Mouse (Mus musculus): ENCODE results near the gene Wipf2.

Wipf2 gene

DNA sequence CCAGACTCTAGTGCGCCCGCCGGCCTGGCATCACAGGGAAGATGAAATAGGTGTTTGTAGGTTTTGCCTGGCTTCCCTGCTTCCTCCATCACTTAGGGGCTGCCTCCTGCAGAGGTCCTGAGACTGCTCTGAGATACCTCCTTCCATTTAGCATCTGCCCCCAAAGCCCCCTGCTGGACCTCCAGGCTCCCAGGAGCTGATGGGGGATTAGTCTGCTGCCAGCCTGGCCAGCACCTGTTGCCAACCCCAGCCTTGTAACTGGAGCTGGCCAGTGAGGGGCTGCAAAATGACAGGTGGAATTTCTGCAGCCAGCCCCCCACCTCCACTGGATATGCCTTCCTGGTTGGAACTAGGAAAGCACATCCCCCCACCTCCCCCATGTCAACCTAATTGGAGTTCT lies 77.3 kb downstream of the Wipf2 start:
- in situ Hi-C loops (cut with MboI; ENCODE audit: low sequenced_read_pairs) = no loop called here

DNA sequence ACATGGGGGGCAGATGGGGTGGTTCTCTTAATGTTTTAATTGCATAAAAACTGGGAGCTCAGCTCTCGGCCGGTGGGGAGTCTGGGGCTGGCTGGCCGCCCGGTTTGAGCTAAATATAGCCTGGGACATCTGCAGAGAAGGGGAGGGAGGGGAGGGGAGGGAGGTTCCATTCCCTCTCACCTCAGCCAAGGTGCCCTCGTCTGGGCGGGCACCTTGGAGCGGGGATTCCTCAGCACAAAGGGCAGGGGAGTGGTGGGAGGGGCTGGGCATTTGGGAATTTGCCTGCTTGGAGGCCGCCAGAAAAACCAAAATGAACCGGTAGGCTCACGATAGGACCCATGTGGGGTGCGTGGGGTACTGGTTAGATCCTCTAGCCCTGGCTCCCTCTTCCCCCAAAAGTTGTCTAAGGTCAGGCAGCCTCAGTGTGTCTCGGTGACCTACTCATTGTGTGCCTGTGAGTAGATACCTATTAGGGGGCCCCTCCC lies 77.9 kb downstream of the Wipf2 start:
- in situ Hi-C loops (cut with MboI; ENCODE audit: low sequenced_read_pairs) = no loop called here

DNA sequence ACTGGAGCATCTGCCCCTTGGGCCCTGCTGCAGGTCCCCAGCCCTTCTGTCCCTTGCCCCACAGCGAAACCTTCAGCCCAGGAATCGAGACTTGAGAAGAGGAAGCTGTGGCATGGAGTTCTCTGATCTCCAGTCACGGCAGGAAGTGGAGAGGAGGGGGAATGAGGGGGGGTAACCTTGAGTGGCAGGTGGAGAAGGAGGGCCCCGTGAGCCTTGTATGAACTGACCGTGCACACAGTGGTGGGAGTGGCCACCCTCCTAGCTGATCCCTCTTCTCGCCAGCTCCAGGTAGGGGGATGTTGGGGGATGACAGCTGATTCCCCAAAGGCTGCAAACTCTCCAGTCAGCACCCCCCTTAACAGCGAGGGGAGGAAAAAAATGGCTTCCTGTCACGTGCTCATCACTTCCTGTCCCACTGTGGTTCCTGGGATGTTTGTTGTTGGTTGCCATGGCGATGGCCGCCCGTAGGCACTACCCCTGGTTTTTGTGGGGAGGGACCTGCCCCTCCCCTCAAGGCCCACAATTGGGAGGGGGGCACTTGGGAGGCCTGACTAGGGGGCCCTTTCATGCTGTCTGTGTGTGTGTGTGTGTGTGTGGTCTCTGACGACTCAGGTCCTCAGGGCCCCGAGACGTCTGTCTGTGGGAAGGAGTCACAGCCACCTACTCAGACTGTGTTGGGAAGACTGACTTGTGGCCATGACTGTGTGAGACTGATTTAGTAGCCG lies 78.5 kb downstream of the Wipf2 start:
- in situ Hi-C loops (cut with MboI; ENCODE audit: low sequenced_read_pairs) = no loop called here

DNA sequence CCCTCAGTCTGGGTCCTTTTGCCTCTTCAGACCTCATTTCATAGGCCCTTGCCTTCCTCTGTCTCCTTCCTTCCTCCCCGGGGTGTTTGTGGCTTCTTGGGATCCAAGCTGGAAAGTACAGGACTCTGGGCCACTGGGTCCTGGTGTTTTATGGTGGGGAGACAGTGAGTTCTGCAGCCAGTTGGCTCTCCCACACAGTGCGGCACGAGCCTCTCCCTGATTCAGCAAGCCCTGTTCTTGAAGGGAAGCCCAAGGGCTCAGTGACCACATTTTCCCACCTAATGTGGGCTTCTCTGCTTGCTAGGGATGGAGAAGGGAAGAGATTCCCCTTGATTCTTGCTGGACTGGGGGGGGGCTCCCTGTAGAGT lies 79.1 kb downstream of the Wipf2 start:
- in situ Hi-C loops (cut with MboI; ENCODE audit: low sequenced_read_pairs) = no loop called here

DNA sequence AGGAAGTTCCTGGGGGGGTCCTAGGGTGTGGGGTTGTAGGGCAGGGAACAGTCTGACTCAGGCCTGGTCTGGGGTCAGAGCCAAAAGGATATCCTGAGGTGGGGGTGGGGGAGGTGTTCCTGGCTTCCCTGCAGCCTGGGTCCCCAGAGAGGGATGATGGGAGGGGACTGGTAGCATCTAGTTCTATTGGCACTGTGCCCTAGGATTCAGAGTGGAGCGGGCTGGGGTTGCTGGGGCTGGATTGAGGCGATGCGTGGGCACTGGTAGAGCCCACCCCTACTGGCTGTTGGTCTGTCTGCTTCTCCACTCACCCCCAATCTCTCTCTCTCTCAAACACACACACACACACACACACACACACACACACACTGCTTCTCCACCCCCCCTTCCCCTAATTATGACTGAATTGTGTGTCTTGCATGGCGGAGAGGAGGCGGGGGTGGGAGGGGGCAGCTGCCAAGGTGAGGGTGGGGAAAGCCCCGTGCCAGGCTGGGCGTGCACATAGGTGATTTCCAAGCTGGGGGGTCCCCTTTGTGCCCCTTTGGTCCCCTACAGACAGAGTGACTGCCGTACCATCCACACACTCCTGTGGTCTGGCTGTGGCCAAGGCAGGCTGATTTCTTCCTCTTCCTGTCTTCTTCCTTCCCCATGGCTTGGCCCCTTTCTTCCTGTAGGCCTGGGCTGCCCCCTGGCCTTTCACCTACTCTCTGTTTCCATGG lies 79.6 kb downstream of the Wipf2 start:
- in situ Hi-C loops (cut with MboI; ENCODE audit: low sequenced_read_pairs) = no loop called here

DNA sequence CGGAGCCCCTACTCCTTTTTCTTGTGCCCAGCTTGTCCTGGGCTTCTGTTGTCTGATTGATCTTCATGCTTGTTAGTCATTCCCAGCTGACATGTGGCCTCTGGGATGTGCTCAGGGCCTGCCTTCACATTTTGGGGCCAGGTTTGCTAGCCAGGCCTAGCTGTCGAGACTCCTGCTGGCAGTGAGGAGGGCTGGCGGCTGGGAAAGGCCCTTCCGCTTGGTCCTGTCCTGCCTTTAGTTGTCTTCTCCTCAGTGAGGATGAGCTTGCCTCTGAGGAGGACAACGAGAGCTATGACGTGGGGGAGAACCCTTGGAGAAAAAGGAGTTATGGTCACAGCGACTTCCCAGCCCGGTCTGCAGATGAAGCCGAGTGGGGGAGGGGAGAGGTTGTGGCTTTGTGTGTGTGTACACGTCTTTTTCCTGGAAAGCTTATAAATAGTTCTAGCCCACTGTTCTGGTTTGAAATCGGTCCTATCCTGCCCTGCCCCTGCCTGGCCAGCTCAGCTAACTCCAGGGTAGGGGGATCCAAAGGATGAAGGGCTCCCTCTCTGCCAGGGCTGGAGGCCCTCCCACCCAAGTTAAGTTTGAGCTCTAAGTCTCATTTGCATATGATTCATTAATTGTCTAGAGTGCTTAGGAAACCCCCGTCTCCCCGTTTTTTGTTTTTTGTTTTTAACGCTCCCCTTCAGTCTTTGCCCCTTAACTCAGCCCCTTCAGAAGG lies 80.5 kb downstream of the Wipf2 start:
- in situ Hi-C loops (cut with MboI; ENCODE audit: low sequenced_read_pairs) = no loop called here

DNA sequence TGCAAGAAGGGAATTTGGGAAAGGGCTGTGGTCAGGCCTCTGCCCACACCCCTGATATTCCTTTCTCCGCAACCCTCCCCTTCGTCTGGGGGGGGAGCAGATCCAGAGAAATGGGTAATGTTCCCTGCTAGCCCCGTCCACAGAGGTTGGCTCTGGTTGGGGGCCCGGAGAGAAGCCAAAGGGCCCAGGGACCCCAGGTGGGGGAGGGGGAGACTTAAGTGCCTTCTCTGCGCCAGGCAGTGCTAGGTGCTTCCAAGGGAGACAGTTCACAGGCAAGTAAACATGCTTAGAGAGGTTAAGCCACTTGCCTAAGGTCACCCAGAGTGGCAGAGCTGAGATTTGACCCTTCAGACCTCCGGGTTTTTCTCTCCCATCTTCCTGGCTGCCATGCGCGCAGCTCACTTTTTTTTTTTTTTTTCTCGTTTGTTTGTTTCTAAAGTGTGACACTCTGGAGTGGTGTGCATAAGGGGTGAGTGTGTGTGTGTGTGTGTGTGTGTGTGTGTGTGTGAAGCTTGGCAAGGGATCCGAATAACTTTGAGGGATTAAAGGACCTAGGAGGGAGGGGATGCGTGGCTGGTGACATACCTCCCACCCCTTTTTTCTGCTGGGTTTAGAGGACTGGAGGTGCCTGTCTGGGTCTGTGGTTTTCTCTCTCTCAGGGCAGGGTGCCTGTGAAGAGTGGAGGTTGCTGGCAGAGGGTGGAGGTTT lies 81.6 kb downstream of the Wipf2 start:
- in situ Hi-C loops (cut with MboI; ENCODE audit: low sequenced_read_pairs) = no loop called here

DNA sequence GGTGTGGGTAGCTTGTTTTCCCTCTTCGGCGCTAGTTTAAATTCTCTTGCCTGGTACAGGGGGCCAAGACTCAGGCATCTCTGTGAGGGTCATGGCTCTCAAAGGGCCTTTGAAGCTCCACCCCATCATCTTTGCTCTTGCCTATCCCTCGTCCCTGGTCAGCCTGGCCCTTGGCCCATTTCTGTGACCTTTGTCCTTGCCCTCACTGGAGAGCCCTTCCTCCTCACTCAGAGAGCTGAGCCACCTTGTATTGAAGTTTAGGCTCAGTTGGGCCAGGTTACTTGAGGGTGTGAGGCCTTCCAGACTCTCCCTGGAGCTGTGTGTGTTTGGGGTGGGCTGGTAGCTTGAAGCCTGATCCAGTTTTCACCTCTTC lies 82.2 kb downstream of the Wipf2 start:
- in situ Hi-C loops (cut with MboI; ENCODE audit: low sequenced_read_pairs) = no loop called here

DNA sequence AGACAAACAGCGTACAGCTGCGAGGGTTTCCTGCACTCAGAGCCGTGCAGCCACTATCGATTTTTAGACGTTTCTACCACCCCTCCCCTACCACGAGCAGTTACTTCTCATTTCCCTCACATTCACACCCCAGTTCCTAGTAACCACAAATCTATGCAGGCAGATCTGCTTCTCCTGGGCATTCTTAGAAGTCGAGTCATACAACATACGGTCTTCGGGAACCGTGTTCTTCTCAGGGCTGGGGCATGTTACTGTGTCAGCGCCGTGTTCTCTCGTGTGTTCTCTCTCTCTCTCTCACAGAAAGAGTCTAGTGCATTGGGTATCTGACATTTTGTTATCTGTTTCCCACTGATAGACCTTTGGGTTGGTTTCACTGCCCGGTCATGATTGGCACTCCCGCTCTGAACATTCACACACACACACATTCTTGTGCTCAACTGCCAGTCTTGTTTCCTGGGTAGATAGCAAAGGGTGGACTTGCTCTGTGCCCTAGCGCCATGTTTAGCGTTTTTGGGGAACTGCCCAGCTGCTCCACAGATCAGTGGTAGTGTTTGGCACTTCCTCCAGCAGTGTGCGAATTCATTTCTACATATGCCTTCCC lies 84.6 kb downstream of the Wipf2 start:
- in situ Hi-C loops (cut with MboI; ENCODE audit: low sequenced_read_pairs) = no loop called here

DNA sequence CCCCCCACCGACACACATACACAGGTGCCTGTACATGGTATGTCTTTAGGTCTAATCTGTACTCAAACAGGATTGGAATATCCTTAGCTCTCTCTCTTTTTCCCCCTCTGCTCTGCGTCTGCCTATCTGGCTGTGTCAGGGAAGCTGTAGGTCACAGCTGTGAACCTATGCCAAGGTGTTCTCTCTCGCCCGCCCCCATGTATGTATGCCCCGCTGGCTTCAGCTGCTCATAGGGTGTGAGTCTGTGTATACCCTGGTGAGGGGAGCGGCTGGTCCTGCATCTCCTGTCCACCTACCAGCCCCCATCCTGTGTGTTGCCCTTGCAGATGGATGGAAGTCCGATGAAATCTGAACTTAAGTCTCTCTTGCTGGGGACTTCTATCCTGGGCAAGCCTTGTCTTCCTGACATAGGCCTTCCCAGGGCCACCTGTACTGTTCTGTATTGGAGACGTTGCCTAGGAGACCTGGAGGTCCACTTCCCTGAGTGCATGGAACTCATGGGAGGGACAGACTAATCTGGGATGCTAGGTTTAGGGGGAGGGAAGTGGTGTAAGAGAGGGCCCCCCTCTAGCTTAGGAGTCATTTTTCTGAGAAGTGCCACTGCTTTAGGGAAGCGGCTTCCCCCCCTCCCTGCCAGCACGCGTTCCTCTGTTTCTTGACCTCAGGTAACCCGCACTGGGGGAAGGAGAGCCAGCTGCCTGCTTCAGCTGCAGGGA lies 86.0 kb downstream of the Wipf2 start:
- in situ Hi-C loops (cut with MboI; ENCODE audit: low sequenced_read_pairs) = no loop called here

DNA sequence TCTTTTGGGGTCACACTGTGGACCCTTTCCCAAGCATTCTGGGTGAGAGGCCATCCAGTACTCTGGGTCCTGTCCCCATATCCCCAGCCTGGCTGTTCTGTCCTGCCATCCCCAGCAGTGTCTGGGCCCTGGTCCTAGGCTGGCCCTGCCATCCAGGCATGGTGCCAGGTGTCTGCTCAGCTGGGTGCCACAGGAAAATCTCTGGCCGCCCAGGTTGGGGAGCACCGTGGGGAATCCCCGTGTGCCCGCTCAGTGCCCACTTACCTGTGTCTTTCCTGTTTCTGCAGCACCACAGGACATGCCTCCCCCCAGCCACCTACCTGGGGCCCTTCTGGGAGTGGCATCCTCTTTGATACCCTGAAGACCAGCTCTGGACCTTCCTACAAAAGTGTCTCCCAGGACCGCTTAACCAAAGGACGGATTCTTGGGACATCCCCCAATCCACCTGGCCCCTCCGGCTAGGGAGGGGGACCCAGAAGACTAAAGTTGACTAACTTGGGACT lies 86.6 kb downstream of the Wipf2 start:
- in situ Hi-C loops (cut with MboI; ENCODE audit: low sequenced_read_pairs) = no loop called here

DNA sequence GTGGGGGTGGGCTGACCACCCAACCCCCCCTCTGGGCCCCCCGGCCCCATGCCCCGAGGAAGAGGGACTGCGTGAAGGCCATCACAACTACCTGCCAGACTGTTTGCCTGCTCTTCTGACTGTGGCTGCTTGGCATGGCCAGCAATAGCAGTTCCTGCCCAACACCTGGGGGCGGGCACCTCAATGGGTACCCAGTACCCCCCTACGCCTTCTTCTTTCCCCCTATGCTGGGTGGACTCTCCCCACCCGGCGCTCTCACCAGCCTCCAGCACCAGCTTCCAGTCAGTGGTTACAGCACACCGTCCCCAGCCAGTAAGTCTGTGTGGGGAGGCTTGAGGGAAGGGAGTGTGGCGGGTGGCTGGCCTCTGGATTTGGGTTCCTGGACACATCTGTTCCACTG lies 87.0 kb downstream of the Wipf2 start:
- in situ Hi-C loops (cut with MboI; ENCODE audit: low sequenced_read_pairs) = no loop called here

DNA sequence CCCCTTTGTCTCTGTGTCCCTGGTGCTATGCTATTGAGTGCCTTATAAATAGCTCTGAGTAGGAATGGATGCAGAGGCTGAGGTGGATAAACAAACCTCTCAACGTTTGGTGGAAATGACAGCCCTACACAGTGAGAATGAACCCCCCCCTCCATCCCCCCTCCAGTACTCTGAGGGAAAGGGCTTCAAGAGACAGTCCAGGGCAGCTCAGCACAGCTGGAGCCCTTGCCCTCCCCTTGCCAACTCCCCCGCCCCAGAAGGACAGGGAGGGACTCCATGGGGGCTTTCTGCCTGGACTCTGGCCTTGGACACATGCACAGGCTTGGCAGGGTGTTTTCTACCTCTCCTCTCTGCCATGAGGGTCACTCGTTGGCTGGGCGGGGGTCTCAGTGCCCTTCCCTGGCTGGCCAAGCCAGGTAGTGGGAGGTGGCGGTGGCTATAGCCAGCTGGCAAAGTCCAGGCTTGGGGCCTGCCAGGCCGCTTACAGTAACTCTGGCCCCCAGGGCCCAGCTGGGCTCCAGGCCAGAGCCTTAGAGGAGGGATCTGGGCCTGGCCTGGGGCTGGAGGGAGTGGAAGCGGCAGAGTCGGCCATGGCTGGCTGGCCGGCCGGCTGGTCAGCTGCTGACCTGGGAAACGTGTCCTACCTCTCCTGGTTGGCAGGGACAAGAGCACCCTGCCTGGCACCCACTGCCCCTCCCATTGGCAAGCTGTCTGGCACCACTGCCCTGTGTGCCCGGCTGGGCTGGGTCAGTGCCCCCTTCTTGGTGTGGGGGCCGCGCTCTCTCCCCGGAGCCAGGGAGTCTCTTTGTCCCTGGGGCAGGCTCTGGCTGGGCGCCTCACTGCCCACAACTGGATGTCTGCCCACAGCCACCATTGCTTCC lies 87.8 kb downstream of the Wipf2 start:
- in situ Hi-C loops (cut with MboI; ENCODE audit: low sequenced_read_pairs) = no loop called here

DNA sequence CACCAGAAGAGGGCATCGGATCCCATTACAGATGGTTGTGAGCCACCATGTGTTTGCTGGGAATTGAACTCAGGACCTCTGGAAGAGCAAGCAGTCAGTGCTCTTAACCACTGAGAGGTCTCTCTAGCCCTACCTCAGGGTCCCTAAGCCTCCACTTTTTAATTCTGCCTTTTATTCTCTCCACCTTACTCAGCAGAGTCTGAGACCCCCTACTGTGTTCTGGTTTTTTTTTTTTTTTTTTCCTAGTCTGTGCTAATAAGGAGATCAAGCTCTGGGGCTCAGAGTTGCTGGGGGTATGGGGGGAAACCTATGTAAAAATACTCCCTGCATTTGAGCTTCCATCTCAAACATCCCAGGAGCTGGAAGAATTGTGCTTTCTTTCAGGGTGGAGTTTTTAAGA lies 88.7 kb downstream of the Wipf2 start:
- in situ Hi-C loops (cut with MboI; ENCODE audit: low sequenced_read_pairs) = no loop called here

DNA sequence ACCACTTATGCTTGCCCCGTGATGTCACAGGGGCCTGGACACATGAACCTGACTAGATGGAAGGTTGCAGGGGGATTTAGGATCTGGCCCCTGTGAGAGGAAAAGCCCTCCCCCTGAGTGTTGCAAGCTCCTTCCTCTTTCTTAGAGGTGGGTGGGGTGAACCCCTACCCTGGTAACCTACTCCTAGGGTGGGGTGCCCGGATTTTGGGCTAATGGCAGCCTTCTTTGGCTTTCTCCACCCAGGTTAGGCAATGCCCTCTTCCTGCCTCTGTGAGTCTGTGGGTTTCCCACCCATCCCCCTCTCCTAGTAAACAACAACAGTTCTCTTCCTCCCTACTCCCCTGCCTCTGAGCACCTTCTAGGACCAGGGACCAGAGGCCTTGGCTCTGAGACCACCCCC lies 89.3 kb downstream of the Wipf2 start:
- in situ Hi-C loops (cut with MboI; ENCODE audit: low sequenced_read_pairs) = no loop called here

DNA sequence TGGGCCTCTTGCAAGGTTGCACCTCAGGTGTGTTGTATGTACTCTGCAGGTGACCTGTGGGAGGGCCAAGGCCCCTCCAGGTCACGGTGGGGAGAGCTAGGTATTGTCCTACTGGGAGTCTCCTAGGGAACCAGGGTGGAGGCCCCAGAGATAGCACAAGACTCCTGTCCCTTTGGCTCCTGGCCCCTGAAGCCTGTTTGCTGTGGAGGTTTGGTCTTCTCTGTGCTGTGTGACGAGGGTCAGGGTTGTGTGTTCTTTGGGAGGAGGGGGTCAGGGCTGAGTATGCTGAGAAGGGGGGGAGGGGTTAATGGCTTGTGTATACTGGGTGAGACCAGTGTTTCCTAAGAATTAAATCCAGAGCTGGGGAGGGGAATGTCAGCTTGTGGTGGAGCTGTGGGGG lies 89.9 kb downstream of the Wipf2 start:
- in situ Hi-C loops (cut with MboI; ENCODE audit: low sequenced_read_pairs) = no loop called here

DNA sequence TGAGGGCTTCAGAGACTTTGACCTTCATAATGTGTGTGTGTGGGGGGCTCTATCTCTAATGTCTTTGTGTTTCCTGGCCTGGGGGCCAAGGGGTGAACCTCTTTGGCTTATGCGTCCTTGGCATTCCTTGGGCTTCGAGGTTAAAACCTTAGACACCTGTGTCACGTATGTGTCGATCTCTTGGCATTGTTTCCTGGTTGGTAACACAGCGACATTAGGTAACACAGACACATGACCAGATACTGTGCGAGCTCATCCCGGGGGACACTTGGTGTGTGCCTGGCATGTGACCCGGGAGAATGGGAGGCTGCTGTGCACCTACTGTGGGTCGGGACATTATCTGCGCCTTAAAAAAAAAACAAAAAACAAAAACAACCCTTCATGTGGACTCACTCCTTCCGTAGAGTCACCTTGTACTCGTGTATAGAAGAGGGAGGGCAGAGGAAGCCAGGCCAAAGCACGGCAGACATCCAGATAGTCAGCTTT lies 90.4 kb downstream of the Wipf2 start:
- in situ Hi-C loops (cut with MboI; ENCODE audit: low sequenced_read_pairs) = no loop called here

DNA sequence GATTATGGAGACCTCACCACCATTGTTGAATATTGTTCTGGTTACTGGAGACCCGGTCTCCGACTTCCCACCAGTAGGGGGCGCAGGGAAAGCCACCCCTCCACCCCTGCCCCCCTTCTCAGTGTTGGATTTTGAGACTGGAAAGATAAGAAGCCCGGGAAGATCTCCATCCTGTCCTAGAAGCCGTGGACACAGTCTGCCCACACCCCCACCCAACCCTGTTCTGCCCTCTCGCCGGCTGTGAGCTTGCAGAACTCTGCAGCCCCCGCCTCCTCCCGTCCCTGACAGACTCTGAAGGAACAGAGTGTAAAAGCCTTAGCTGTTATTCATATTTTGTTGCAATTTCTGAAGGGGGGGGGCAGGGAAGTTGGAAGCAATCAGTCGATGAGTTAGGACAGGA lies 90.9 kb downstream of the Wipf2 start:
- in situ Hi-C loops (cut with MboI; ENCODE audit: low sequenced_read_pairs) = no loop called here
